Mouse (Mus musculus) brain, embryonic 14.5 days (tissue): Measurements from ENCODE around the gene Cd44.

Experiments
- CTCF ChIP-seq: fragments of 200-500 bp; IDR thresholded peaks from 2 replicates; pipeline ENCODE4 v1.5.1; 2012; ENCODE audit warnings: inconsistent platforms, mild to moderate bottlenecking, moderate library complexity, borderline replicate concordance; ENCODE audit not compliant: insufficient read depth, insufficient read length; ENCODE audit errors: extremely low read depth
- POLR2A ChIP-seq: fragments of 200-500 bp; IDR thresholded peaks from 2 replicates; pipeline ENCODE4 v1.6.1; 2012; ENCODE audit warnings: mild to moderate bottlenecking, inconsistent platforms, borderline replicate concordance; ENCODE audit not compliant: poor library complexity, insufficient read depth, insufficient read length, severe bottlenecking; ENCODE audit errors: extremely low read depth

DNA sequence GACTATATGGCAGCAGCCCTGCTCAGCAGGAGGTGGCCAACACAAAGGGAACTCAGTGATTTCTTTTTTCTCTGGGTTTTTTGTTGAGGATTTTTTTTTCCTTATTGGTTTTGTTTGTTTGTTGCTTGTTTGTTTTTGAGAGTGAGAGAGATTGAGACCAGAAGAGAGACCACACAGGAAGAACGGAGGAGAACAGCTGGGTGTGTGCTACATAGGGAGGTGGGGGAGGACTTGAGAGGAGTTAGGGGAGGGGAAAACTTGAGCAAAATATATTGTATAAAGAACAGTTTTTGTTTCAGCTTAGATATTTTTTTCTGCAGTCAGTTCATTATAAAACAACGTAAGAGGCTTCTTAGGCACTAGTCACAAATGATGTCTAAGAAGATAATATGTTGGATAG, 103.3 kb downstream of the Cd44 start:
- no peak for TF ChIP-seq CTCF
- no peak for TF ChIP-seq POLR2A
